Mouse (Mus musculus) layer of hippocampus, postnatal 14 days (tissue): ENCODE data around the gene Gm3543. TPM values are rescaled to one million over a fixed set of nuclear protein-coding genes. Genes with fewer than 3 reads are reported as not detected.
"Not testable (repeated sequence)": the region's sequence is repeated elsewhere in the genome, so short reads cannot be mapped to it uniquely, and the experiment has no call there.

Experiments used
- DNase-seq, 2 experiments: peaks; one replicate each; pipeline ENCODE4 v3.0.0; 2021 to 2022; ENCODE audit warnings: low spot score in 2 of 2, mixed read lengths in 1 of 2
- long read RNA-seq, 2 experiments: library from polyadenylated mRNA; stranded (forward); transcript quantifications; one replicate each; pipeline ENCODE4 v2.0.0; 2021
- total RNA-seq, 2 experiments: library from RNA; stranded (reverse); gene quantifications; 2 replicates each; pipeline ENCODE4 v1.2.3; 2021

Gm3543 gene
- total RNA-seq, result 1 to 10 TPM in 1 of 2 experiments, under 1 TPM in 1; 0.99 to 1.0 TPM
- long read RNA-seq, experiment 1, result 0 reads
- long read RNA-seq, experiment 2, result 0 reads

GRCm38 (mm10) chr14:41983225-41983624 lies at the start of gene Gm3543:
TSS of gene Gm3543 (minus strand) at chr14:41983325.
- not testable (repeated sequence) for DNase-seq

GRCm38 (mm10) chr14:41968596-41968995 lies 14.5 kb downstream of the Gm3543 start:
- not testable (repeated sequence) for DNase-seq

- not testable (repeated sequence) for DNase-seq
Measured at GRCm38 (mm10) chr14:41967827-41968226, 15.3 kb downstream of the Gm3543 start, which contains the start of gene Gm6401. TSS of gene Gm6401 (minus strand) at chr14:41967927.

GRCm38 (mm10) chr14:41964095-41964494 lies 19.0 kb downstream of the Gm3543 start:
- DNase-seq, result not testable (repeated sequence)

GRCm38 (mm10) chr14:41943695-41944094 lies 39.4 kb downstream of the Gm3543 start, which contains the start of gene 1700024B05Rik:
TSS of gene 1700024B05Rik (plus strand) at chr14:41943995.
- not testable (repeated sequence) for DNase-seq

Other genes with a start within 250 kb of the Gm3543 start
- gene Gm7929, start 232.7 kb downstream of the Gm3543 start, total RNA-seq, result not detected
- not detected for gene Gm47189, start 210.9 kb downstream of the Gm3543 start, total RNA-seq
- not detected for gene Gm7980, start 76.0 kb downstream of the Gm3543 start, total RNA-seq
- not detected for gene 1700049E17Rik1, start 58.4 kb downstream of the Gm3543 start, total RNA-seq
- not detected for gene 1700024B05Rik, start 39.3 kb downstream of the Gm3543 start, total RNA-seq
- not detected for gene Gm6401, start 15.4 kb downstream of the Gm3543 start, total RNA-seq
- gene Gm7951, start 134.0 kb upstream of the Gm3543 start, total RNA-seq, result not detected
- gene Gm17027, start 179.3 kb upstream of the Gm3543 start, total RNA-seq, result not detected
- gene Gm3573, start 207.5 kb upstream of the Gm3543 start, total RNA-seq, result 1 to 10 TPM in 1 of 2 experiments, under 1 TPM in 1; 0.67 to 1.5 TPM